Mouse (Mus musculus) MEL (cell line): ENCODE measurements around the gene Als2cl.

Source experiments
- CTCF ChIP-seq, 3 experiments: IDR thresholded peaks in 2 of 3; conservative IDR thresholded peaks in 1 of 3; 2 replicates each; pipeline ENCODE4 v1.5.1; 2011 to 2012; ENCODE audit warnings: low read length in 3 of 3, low read depth in 2 of 3, mild to moderate bottlenecking in 2 of 3, improper control_type of control experiment in 1 of 3, inconsistent platforms in 1 of 3, mixed read lengths in 1 of 3, moderate library complexity in 1 of 3; ENCODE audit not compliant: control insufficient read depth in 1 of 3, insufficient read depth in 1 of 3, poor library complexity in 1 of 3, severe bottlenecking in 1 of 3
- EP300 ChIP-seq, 2 experiments: IDR thresholded peaks; 2 replicates each; pipeline ENCODE4 v1.6.1; 2011; ENCODE audit warnings: improper control_type of control experiment in 2 of 2, low read length in 2 of 2, low read depth in 1 of 2, mild to moderate bottlenecking in 1 of 2
- GATA1 ChIP-seq: IDR thresholded peaks from 2 replicates; pipeline ENCODE4 v1.6.1; 2011; ENCODE audit warnings: low read depth, low read length, improper control_type of control experiment
- JUND ChIP-seq: IDR thresholded peaks from 2 replicates; pipeline ENCODE4 v1.6.1; 2011; ENCODE audit warnings: low read depth, mild to moderate bottlenecking, improper control_type of control experiment, low read length
- MAFK ChIP-seq: IDR thresholded peaks from 2 replicates; pipeline ENCODE4 v1.6.1; 2011; ENCODE audit warnings: low read depth, mild to moderate bottlenecking, low read length, improper control_type of control experiment, borderline replicate concordance
- MAX ChIP-seq: IDR thresholded peaks from 2 replicates; pipeline ENCODE4 v1.6.1; 2011; ENCODE audit warnings: low read length, improper control_type of control experiment
- MAZ ChIP-seq: IDR thresholded peaks from 2 replicates; pipeline ENCODE4 v1.6.1; 2012; ENCODE audit warnings: low read depth, mild to moderate bottlenecking, inconsistent platforms, low read length, improper control_type of control experiment
- POLR2A ChIP-seq, 2 experiments: IDR thresholded peaks; 2 replicates each; pipeline ENCODE4 v1.6.1; 2011 to 2012; ENCODE audit warnings: low read length in 2 of 2, mild to moderate bottlenecking in 2 of 2, control low read depth in 1 of 2, improper control_type of control experiment in 1 of 2, low read depth in 1 of 2, moderate library complexity in 1 of 2; ENCODE audit not compliant: control insufficient read depth in 1 of 2, insufficient read depth in 1 of 2, poor library complexity in 1 of 2
- POLR2AphosphoS5 ChIP-seq: IDR thresholded peaks from 2 replicates; pipeline ENCODE4 v1.6.1; 2012; ENCODE audit warnings: low read depth, borderline replicate concordance, mild to moderate bottlenecking, inconsistent platforms, low read length, moderate library complexity, mixed read lengths
- RAD21 ChIP-seq: IDR thresholded peaks from 2 replicates; pipeline ENCODE4 v1.6.1; 2011; ENCODE audit warnings: mild to moderate bottlenecking, low read depth, low read length, improper control_type of control experiment
- SIN3A ChIP-seq: IDR thresholded peaks from 2 replicates; pipeline ENCODE4 v1.6.1; 2012; ENCODE audit warnings: low read length, improper control_type of control experiment, inconsistent platforms
- TCF12 ChIP-seq: IDR thresholded peaks from 2 replicates; pipeline ENCODE4 v1.6.1; 2014; ENCODE audit warnings: low read depth, mild to moderate bottlenecking, inconsistent platforms, low read length, improper control_type of control experiment, moderate library complexity
- UBTF ChIP-seq: IDR thresholded peaks from 2 replicates; pipeline ENCODE4 v1.6.1; 2012; ENCODE audit warnings: low read depth, mild to moderate bottlenecking, inconsistent platforms, low read length, improper control_type of control experiment, moderate library complexity, borderline replicate concordance; ENCODE audit not compliant: insufficient read depth

DNA sequence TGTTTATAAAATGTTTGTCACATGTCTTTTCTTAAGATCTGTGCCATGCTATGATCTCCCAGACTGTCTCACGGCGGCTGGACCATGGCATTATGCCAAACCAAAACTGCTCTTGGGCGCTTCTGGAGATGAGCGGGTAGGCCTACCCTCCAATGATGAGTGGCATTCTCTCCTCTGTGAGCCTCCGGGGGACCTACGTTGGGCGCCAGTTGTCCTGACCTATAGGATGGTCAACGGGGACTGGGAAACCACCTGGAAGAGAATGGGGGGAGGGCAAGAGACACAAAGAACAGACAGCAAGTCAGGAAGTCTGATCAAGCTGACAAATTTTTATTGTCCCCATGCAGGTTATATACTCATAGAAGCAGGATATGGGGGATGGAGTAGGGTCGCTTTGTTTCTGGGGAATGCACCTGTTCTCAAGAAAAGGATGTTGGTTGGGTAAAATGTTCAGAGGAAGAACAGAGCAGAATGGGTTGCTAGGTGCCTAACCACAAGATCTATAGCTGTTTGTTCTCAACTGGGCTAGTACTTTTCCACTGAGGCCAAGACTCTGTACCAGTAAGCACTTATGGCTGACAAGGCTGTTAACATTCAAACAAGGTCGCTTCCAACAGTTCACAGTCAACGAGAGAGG, 27.6 kb downstream of the Als2cl start:
- TF ChIP-seq POLR2A (IDR thresholded peaks at IDR 0.05; ENCODE audit: control insufficient read depth in 1 of 2, insufficient read depth in 1 of 2, low read depth in 1 of 2, low read length in 2 of 2, poor library complexity in 1 of 2) (no peak), CTCF (IDR thresholded peaks at IDR 0.05 in 2 of 3, conservative IDR thresholded peaks at IDR 0.05 in 1 of 3; ENCODE audit: control insufficient read depth in 1 of 3, insufficient read depth in 1 of 3, low read depth in 2 of 3, low read length in 3 of 3, poor library complexity in 1 of 3, severe bottlenecking in 1 of 3) (no peak), MAZ (no peak), JUND (no peak), TCF12 (no peak), MAX (no peak), EP300 (IDR thresholded peaks at IDR 0.05; ENCODE audit: low read depth in 1 of 2, low read length in 2 of 2) (no peak), GATA1 (no peak), RAD21 (no peak), POLR2AphosphoS5 (no peak), MAFK (no peak), UBTF (no peak), SIN3A (no peak)
